Mouse (Mus musculus): ENCODE results near the gene Prrc2a.
"Not testable (repeated sequence)": the region's sequence is repeated elsewhere in the genome, so short reads cannot be mapped to it uniquely, and the experiment has no call there.

Gene Prrc2a

GRCm38 (mm10) chr17:35131500-35132173 is 33.1 kb downstream of the Prrc2a start, which contains the start of gene Apom:
Gene Apom (minus strand): TSS chr17:35132050.
- no peak for DNase-seq

- DNase-seq = no peak
Observed at GRCm38 (mm10) chr17:35131038-35131437, 33.7 kb downstream of the Prrc2a start.

GRCm38 (mm10) chr17:35128996-35129395 is 35.7 kb downstream of the Prrc2a start:
- DNase-seq = no peak

GRCm38 (mm10) chr17:35127017-35127416 is 37.7 kb downstream of the Prrc2a start:
- no peak for DNase-seq

GRCm38 (mm10) chr17:35126206-35126611 is 38.5 kb downstream of the Prrc2a start, which contains the start of gene D17H6S53E:
Gene D17H6S53E (plus strand): TSS chr17:35126373.
- peak; percentile 72 to 73 for DNase-seq

- no peak for DNase-seq
Observed at GRCm38 (mm10) chr17:35125578-35125977, 39.1 kb downstream of the Prrc2a start.

- DNase-seq = no peak
Observed at GRCm38 (mm10) chr17:35125081-35125480, 39.6 kb downstream of the Prrc2a start.

- not testable (repeated sequence) for DNase-seq
Observed at GRCm38 (mm10) chr17:35124261-35124896, 40.3 kb downstream of the Prrc2a start.

GRCm38 (mm10) chr17:35123287-35123686 is 41.4 kb downstream of the Prrc2a start:
- DNase-seq = not testable (repeated sequence)

GRCm38 (mm10) chr17:35121871-35122303 is 42.8 kb downstream of the Prrc2a start, which contains the start of gene Csnk2b:
Gene Csnk2b (minus strand): TSS chr17:35122053.
- peak; percentile 60 to 63 for DNase-seq

- DNase-seq = peak; percentile 98
Observed at GRCm38 (mm10) chr17:35121143-35121799, 43.4 kb downstream of the Prrc2a start, which contains the start of gene Gpank1. Gene Gpank1 (plus strand): TSS chr17:35121455.

GRCm38 (mm10) chr17:35120745-35121142 is 44.0 kb downstream of the Prrc2a start:
- no peak for DNase-seq

- DNase-seq = peak; percentile 61 to 63
Observed at GRCm38 (mm10) chr17:35115046-35116019, 49.4 kb downstream of the Prrc2a start, which contains the start of gene Ly6g5b. Gene Ly6g5b (minus strand): TSS chr17:35115428.

GRCm38 (mm10) chr17:35111774-35112173 is 52.9 kb downstream of the Prrc2a start:
- DNase-seq = no peak

- no peak for DNase-seq
Observed at GRCm38 (mm10) chr17:35108097-35108496, 56.6 kb downstream of the Prrc2a start, which contains the start of gene Ly6g5c. Gene Ly6g5c (plus strand): TSS chr17:35108279.

- no peak for DNase-seq
Observed at GRCm38 (mm10) chr17:35106522-35106921, 58.2 kb downstream of the Prrc2a start.

GRCm38 (mm10) chr17:35105740-35106389 is 58.8 kb downstream of the Prrc2a start:
- DNase-seq = peak in 1 of 2 experiments; percentile 24

- no peak for DNase-seq
Observed at GRCm38 (mm10) chr17:35104754-35105153, 59.9 kb downstream of the Prrc2a start.

- no peak for DNase-seq
Observed at GRCm38 (mm10) chr17:35104079-35104478, 60.6 kb downstream of the Prrc2a start.

GRCm38 (mm10) chr17:35103221-35103690 is 61.4 kb downstream of the Prrc2a start:
- no peak for DNase-seq

- DNase-seq = no peak
Observed at GRCm38 (mm10) chr17:35102299-35102698, 62.4 kb downstream of the Prrc2a start.
